Mouse (Mus musculus) testis, adult 2 months (tissue): ENCODE data around the gene Arhgap33. TPM values are rescaled to one million over a fixed set of nuclear protein-coding genes. Genes with fewer than 3 reads are reported as not detected.
"Not testable (repeated sequence)": the region's sequence is repeated elsewhere in the genome, so short reads cannot be mapped to it uniquely, and the experiment has no call there.

Source experiments
- H3K27ac ChIP-seq: fragments of 200-500 bp; 2 replicates; pipeline ENCODE4 v1.5.1; 2012; ENCODE audit warnings: low read depth, low read length; ENCODE audit not compliant: control insufficient read depth, insufficient read depth
- H3K27me3 ChIP-seq: fragments of 200-500 bp; 2 replicates; pipeline ENCODE4 v1.6.1; 2012; ENCODE audit warnings: mild to moderate bottlenecking, low read length, moderate library complexity; ENCODE audit not compliant: control insufficient read depth, insufficient read depth
- H3K36me3 ChIP-seq: fragments of 200-500 bp; 2 replicates; pipeline ENCODE4 v1.6.1; 2012; ENCODE audit warnings: mild to moderate bottlenecking, low read length; ENCODE audit not compliant: control insufficient read depth, insufficient read depth
- H3K4me1 ChIP-seq: fragments of 200-500 bp; 2 replicates; pipeline ENCODE4 v1.6.1; 2012; ENCODE audit warnings: low read length; ENCODE audit not compliant: control insufficient read depth, insufficient read depth
- H3K4me3 ChIP-seq: fragments of 200-500 bp; 2 replicates; pipeline ENCODE4 v1.5.1; 2012; ENCODE audit warnings: low read depth, mild to moderate bottlenecking, low read length, moderate library complexity, mixed read lengths; ENCODE audit not compliant: control insufficient read depth
- CTCF ChIP-seq: fragments of 200-500 bp; IDR thresholded peaks from 2 replicates; pipeline ENCODE4 v1.5.1; 2012; ENCODE audit warnings: low read depth, mild to moderate bottlenecking, inconsistent platforms, low read length, moderate library complexity; ENCODE audit not compliant: control insufficient read depth, insufficient read depth, insufficient replicate concordance
- POLR2A ChIP-seq: fragments of 200-500 bp; IDR thresholded peaks from 2 replicates; pipeline ENCODE4 v1.6.1; 2012; ENCODE audit warnings: low read depth, mild to moderate bottlenecking, inconsistent platforms, low read length, moderate library complexity; ENCODE audit not compliant: control insufficient read depth
- polyA plus RNA-seq: library from polyadenylated mRNA; depleted of rRNA; stranded (reverse); fragments of >200 nt; gene quantifications from 2 replicates; pipeline ENCODE4 v1.2.3, GENCODE M21; 2012

Gene Arhgap33
- polyA plus RNA-seq, 1 experiment: 136 TPM

GRCm38 (mm10) chr7:30492765-30493164, 42.1 kb downstream of the Arhgap33 start:
- TF ChIP-seq POLR2A (no peak), CTCF (peak; percentile 75; the same call in 1 of the 2 replicates)
- H3K27me3 ChIP-seq: no peaks in the 10 kb centered on the region
- H3K27ac ChIP-seq: no peak overlapping the region
- peaks cover 14% of the 10 kb centered on the region for H3K4me1 ChIP-seq
- no peak overlapping the region for H3K4me3 ChIP-seq
- H3K36me3 ChIP-seq: no peaks in the 10 kb centered on the region

GRCm38 (mm10) chr7:30490957-30491307, 43.9 kb downstream of the Arhgap33 start:
- H3K36me3 ChIP-seq: no peaks in the 10 kb centered on the region
- no peak overlapping the region for H3K27ac ChIP-seq
- TF ChIP-seq CTCF (no peak), POLR2A (no peak)
- peaks cover 14% of the 10 kb centered on the region for H3K4me1 ChIP-seq
- H3K4me3 ChIP-seq: no peak overlapping the region
- H3K27me3 ChIP-seq: no peaks in the 10 kb centered on the region

DNA sequence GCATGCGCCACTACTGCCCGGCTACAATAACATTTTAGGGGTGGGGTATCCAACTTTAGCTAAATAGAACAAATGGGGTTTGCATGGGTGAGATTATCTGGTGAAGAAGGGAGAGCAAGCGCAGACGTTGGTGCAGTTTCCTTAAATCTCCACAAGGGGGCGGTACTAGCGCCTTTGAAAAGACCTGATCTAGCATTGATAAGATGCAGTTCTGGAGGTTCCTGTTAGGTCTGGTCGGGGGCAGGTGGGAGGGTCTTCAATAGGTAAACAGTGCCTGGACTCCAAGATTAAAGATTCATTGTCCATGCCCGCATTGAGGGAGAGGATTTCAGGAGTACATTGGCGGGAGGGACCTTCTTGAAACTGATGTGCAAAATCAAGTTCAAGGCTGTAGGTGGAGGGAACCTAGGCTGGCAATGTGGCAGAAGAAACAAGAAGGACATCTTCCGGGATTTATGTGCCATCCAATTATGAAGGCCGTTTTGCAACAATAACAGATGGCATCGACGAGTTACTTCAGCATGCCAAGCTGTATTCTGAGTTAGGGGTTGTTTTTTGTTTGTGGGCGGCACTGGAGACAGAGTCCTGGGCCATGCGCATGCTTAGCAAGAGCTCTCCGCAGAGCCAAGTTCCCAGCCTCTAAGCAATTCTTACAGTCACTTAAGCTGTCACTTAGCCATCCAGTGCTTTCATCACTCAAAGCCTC, 44.5 kb downstream of the Arhgap33 start:
- H3K4me3 ChIP-seq: no peak overlapping the region
- H3K4me1 ChIP-seq: peaks cover 14% of the 10 kb centered on the region
- TF ChIP-seq POLR2A (no peak), CTCF (0 out of 2 replicates have a peak, but pooled peaks have one; percentile 14)
- H3K27ac ChIP-seq: no peak overlapping the region
- H3K36me3 ChIP-seq: no peaks in the 10 kb centered on the region
- no peaks in the 10 kb centered on the region for H3K27me3 ChIP-seq

DNA sequence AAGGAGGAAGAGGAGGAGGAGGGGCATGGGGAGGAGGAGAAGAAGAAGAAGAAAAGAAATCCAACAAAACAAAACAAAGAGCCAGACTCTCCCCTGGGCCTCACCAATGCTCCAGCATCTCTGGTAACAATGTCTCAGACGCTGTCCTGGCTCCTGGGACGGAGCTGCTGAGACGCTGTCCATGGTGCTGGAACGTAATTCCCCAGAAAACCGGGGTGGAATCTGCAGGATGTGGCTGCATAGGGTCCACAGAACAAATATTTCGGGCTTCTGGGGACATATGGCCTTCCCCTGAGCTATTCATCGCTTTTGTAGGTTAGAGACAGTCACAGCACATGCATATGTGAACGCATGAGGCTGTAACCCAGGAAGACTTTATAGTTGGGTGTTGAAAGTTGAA, 50.6 kb downstream of the Arhgap33 start:
- no peaks in the 10 kb centered on the region for H3K4me1 ChIP-seq
- no peak overlapping the region for H3K27ac ChIP-seq
- H3K27me3 ChIP-seq: no peaks in the 10 kb centered on the region
- no peaks in the 10 kb centered on the region for H3K36me3 ChIP-seq
- TF ChIP-seq CTCF: no peak
- TF ChIP-seq POLR2A: no peak
- H3K4me3 ChIP-seq: no peak overlapping the region

GRCm38 (mm10) chr7:30477415-30478381, 57.2 kb downstream of the Arhgap33 start:
- Histone ChIP-seq H3K4me1 (peaks cover 12% of the 10 kb centered on the region), H3K36me3 (no peaks in the 10 kb centered on the region), H3K27me3 (no peaks in the 10 kb centered on the region), H3K27ac (no peak overlapping the region), H3K4me3 (no peak overlapping the region)
- no peak for TF ChIP-seq CTCF
- no peak for TF ChIP-seq POLR2A

DNA sequence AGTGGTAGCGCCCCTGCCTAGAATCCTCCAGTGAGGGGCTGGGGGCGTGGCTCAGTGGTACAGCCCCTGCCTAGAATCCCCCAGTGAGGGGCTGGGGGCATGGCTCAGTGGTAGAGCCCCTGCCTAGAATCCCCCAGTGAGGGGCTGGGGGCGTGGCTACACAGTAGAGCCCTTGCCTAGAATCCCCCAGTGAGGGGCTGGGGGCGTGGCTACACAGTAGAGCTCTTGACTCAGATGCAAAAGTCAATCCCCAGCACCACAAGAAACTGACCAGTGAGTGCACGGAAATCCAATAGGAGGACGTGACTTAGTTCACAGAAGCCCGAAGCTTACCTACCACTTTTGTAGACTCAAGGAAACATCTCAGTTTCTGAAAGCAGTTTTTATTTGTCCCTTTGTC, 58.7 kb downstream of the Arhgap33 start:
- not testable (repeated sequence) for H3K27me3 ChIP-seq, H3K4me3 ChIP-seq, H3K27ac ChIP-seq, H3K36me3 ChIP-seq
- peaks cover 12% of the 10 kb centered on the region for H3K4me1 ChIP-seq

DNA sequence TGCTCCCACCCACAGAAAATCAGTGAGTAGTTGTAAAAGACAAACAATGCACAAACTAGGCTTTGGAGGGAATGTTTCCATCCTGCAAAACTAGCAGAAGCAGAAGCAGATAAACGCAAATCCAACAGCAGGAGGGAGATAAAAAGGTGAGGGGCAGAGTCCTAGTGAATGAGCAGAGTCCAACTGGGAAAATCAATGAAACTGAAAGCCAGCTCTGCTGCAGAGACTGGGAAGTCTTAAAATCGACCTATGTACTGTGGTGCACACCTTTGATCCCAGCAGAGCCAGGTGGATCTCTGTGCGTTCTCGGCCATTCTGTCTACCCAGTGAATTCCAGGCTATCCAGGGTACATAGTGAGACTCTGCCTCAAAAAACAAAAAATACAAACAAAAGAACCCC, 59.9 kb downstream of the Arhgap33 start:
- TF ChIP-seq CTCF (no peak), POLR2A (no peak)
- Histone ChIP-seq H3K27me3 (no peaks in the 10 kb centered on the region), H3K27ac (no peak overlapping the region), H3K36me3 (no peaks in the 10 kb centered on the region), H3K4me1 (peaks cover 12% of the 10 kb centered on the region), H3K4me3 (no peak overlapping the region)
